Mouse (Mus musculus): ENCODE measurements at regions not wholly inside any gene's neighbourhood (a gene's known extent, or its start where the extent isn't known, plus 50 kb on each side); places are given as distances from the start of the nearest gene placed in this dataset.

DNA sequence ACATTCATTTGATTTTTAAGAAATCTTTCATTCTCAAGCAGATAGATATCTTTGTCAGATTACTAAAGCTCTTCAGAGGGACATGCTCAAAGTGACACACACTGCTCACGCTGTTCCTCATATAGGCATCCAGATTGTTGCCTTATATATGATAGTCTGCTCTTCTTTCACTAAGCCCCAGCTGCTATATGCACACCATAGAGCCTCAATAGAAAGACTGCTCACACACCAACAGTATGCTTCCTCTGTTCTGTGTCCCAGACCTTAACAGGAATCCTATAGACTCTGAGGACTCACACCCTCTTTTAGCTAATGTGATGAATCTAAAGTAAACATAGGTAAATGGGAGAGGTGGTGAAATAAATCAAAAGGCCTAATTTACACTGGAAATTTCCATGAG is 561.8 kb downstream of the Smarca1 start:
- DNase-seq = no peak
- intact Hi-C loops (cut with DNase I) = no loop called here
- H3K27ac ChIP-seq = no peak overlapping the region
- H3K4me3 ChIP-seq = no peak overlapping the region
- no peak for TF ChIP-seq CTCF (IDR thresholded peaks at IDR 0.05)

DNA sequence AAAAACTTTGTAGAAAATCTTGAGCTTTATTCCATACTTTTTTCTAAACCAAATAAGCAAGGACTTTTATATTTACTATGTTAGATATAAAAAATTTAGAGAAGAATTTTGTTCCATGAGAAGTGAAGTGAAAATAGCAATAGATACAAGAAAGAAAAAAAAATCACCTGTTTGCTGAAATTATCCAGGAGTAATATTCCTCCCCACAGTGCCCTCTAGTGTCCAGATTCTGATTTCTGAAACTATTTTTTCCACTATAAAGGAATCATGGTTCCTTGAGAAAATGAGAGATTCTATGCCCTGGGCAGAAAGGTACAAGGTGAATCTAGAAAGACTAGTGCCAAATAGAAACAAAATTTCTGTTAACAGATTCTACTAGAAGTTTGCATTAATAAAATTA is 564.0 kb downstream of the Smarca1 start:
- peak; percentile 53 for TF ChIP-seq CTCF (IDR thresholded peaks at IDR 0.05)
- Histone ChIP-seq H3K27ac (no peak overlapping the region), H3K4me3 (no peak overlapping the region)
- no peak for DNase-seq
- intact Hi-C loops (cut with DNase I) = no loop called here

DNA sequence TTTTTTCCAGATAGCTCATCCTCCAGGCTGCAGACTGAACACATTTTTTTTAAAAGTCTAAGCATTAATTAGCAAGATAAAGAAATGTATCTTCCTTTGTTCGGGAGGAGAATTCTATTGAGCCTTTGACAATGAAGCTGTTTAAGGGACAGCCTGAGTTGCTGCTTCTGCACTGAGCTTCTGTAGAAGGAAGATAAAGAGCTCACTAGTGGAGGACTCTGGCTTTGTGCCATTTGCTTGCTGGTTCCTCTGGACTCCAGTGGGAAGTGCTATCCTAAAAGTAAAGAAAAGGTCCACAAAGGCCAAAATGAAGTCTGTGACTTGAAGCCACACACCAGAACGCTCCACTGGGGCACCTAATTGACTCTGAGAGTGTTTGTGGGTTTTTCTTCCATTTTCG is 577.0 kb downstream of the Smarca1 start:
- no peak overlapping the region for H3K27ac ChIP-seq
- no peak for DNase-seq
- H3K4me3 ChIP-seq = no peak overlapping the region
- TF ChIP-seq CTCF (IDR thresholded peaks at IDR 0.05) = no peak
- intact Hi-C loops (cut with DNase I) = no loop called here

DNA sequence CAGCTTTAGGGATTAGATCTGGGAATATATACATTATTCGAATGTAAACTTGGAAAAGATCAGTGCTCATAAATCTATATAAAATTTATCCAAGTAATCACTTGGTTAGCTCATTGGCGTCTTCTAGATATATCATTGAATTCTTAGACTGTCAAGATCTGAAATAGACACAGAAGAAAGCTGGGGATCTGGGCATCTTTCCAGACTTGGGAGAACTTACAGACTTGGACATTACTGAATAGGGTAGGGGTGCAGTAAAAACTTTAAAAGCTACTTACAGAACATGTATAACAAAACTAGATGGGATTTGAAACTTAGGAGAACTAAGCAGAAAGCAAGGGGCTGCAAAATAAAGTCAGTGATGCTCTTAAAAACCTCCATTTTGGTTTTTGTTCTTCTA is 585.6 kb downstream of the Smarca1 start:
- intact Hi-C loops (cut with DNase I) = no loop called here
- Histone ChIP-seq H3K4me3 (no peak overlapping the region), H3K27ac (no peak overlapping the region)
- DNase-seq = no peak
- no peak for TF ChIP-seq CTCF (IDR thresholded peaks at IDR 0.05)

DNA sequence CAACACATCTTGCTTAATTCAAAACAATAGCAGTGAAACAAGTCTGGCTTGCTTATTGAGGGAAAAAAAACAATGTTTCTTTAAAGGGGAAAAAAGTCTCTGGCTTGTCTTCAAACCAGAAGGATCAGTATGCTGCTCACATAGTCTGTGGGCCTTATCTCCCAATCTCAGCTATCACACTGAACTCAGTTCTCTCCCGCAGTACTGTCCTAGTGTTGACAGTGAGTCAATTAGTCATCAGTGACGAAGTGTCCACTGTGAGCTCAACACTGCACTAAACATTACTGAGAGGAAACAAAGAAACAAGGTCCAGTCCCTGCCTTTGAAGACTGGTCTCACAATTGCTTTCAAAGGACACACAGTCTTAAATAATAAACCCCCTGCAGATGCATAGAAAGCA is 589.2 kb downstream of the Smarca1 start:
- Histone ChIP-seq H3K27ac (no peak overlapping the region), H3K4me3 (no peak overlapping the region)
- DNase-seq = no peak
- intact Hi-C loops (cut with DNase I) = no loop called here
- no peak for TF ChIP-seq CTCF (IDR thresholded peaks at IDR 0.05)

DNA sequence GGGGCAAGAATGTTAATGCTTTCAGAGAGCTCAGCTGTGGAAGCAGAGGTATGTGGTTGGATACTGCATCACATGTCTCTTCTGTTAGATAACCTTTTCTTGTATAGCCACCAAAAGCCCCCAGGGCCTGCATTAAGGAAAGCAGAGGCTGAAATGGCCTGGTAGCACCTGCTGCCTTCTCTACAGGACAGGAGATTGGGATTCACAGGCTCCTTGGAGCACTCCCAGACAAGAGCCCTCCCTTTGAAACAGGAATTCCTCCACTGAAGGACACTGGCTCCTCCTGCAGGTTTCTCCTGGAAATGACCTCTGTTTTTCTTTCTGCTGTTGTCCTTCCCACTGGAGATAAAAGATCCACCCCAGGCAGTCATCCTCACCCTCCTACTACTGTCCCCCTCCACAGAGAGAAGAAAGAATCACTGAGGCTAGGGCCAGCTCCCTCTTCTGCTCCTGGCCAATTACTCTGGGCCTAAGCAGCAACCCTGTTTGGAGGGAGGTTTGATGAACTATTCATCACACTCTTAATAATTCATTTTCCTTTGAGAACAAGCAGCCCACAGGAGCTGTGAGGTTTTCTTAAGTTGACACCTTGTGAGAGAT is 600.1 kb downstream of the Smarca1 start:
- intact Hi-C loops (cut with DNase I) = no loop called here
- H3K4me3 ChIP-seq = no peak overlapping the region
- no peak for DNase-seq
- peak; percentile 25; the same call in 1 of the 2 replicates for TF ChIP-seq CTCF (IDR thresholded peaks at IDR 0.05)
- H3K27ac ChIP-seq = no peak overlapping the region
